Mouse (Mus musculus): ENCODE data around the gene Ankub1. TPM values are rescaled to one million over a fixed set of nuclear protein-coding genes. Genes with fewer than 3 reads are reported as not detected.

Gene Ankub1
- polyA plus RNA-seq, 1 experiment = not detected

- Histone ChIP-seq H3K9me3 (no peaks in the 10 kb centered on the region; the same call in 1 of the 2 replicates), H3K4me3 (replicated peaks) (no peak overlapping the region), H3K4me1 (no peaks in the 10 kb centered on the region), H3K36me3 (replicated peaks; ENCODE audit: low read length) (no peaks in the 10 kb centered on the region), H3K27me3 (replicated peaks) (no peaks in the 10 kb centered on the region)
- TF ChIP-seq FLI1 (IDR thresholded peaks at IDR 0.05; ENCODE audit: low read length) (no peak), GATA1 (IDR thresholded peaks at IDR 0.05; ENCODE audit: borderline replicate concordance, low read length) (no peak)
Measured at GRCm38 (mm10) chr3:57612430-57612997, 80.1 kb downstream of the Ankub1 start.

GRCm38 (mm10) chr3:57611776-57612175 is 80.8 kb downstream of the Ankub1 start:
- no peaks in the 10 kb centered on the region for H3K4me1 ChIP-seq
- TF ChIP-seq GATA1 (IDR thresholded peaks at IDR 0.05; ENCODE audit: borderline replicate concordance, low read length) (no peak), FLI1 (IDR thresholded peaks at IDR 0.05; ENCODE audit: low read length) (no peak)
- H3K27me3 ChIP-seq (replicated peaks) = no peaks in the 10 kb centered on the region
- H3K4me3 ChIP-seq (replicated peaks) = no peak overlapping the region
- H3K9me3 ChIP-seq = no peaks in the 10 kb centered on the region; the same call in 1 of the 2 replicates
- H3K36me3 ChIP-seq (replicated peaks; ENCODE audit: low read length) = no peaks in the 10 kb centered on the region

Other genes starting within 250 kb of the Ankub1 start
- gene Wwtr1, start 116.9 kb downstream of the Ankub1 start, polyA plus RNA-seq (2012; ENCODE audit: insufficient read depth, low replicate concordance) = 0.17 TPM in 1 of 2 replicates, not detected in the other
- 24.8 and 47.5 TPM in 2 replicates for gene Commd2, start 41.1 kb downstream of the Ankub1 start, polyA plus RNA-seq (2012; ENCODE audit: insufficient read depth, low replicate concordance)
- gene Rnf13, start 43.3 kb upstream of the Ankub1 start, polyA plus RNA-seq (2012; ENCODE audit: insufficient read depth, low replicate concordance) = 0.77 TPM in 1 of 2 replicates, not detected in the other
- 2.8 TPM in 1 of 2 replicates, not detected in the other for gene Pfn2, start 155.3 kb upstream of the Ankub1 start, polyA plus RNA-seq (2012; ENCODE audit: insufficient read depth, low replicate concordance)

Data from megakaryocyte, embryonic 14.5 days (primary cell).